Mouse (Mus musculus): ENCODE data around the gene Abca1. TPM values are rescaled to one million over a fixed set of nuclear protein-coding genes. Genes with fewer than 3 reads are reported as not detected.

Gene Abca1
- 7.2 and 8.7 TPM in 2 replicates for polyA plus RNA-seq (2015; fragmentation: Nextera tagmentation; extraction: Ambion mirVana)

GRCm38 (mm10) chr4:53159767-53160166 lies at the start of gene Abca1:
TSS of gene Abca1 (minus strand) at chr4:53159895.
- Histone ChIP-seq H3K36me3 (no peaks in the 10 kb centered on the region), H3K4me2 (peak within 1 kb of the TSS; percentile 78), H3K4me1 (peaks cover 17% of the 10 kb centered on the region), H3K4me3 (peak within 1 kb of the TSS; percentile 69), H3K27ac (peak within 1 kb of the TSS; percentile 78), H3K9me3 (no peaks in the 10 kb centered on the region), H3K9ac (peak within 1 kb of the TSS; percentile 79), H3K27me3 (0 out of 2 replicates have a peak, but pooled peaks cover 3% of the 10 kb centered on the region)
- ATAC-seq (ENCODE audit: insufficient number of reproducible peaks, insufficient read depth, low FRiP score, low TSS enrichment, low read depth) = peak; percentile 94
- under 1% methylated on average over 37 of the region's 37 CpGs for WGBS

GRCm38 (mm10) chr4:53204482-53204881 lies 44.8 kb upstream of the Abca1 start:
- no peak overlapping the region for H3K9ac ChIP-seq
- H3K4me3 ChIP-seq = no peak overlapping the region
- no peak overlapping the region for H3K4me2 ChIP-seq
- no peaks in the 10 kb centered on the region for H3K4me1 ChIP-seq
- no peaks in the 10 kb centered on the region for H3K36me3 ChIP-seq
- no peaks in the 10 kb centered on the region for H3K27me3 ChIP-seq
- no peak overlapping the region for H3K27ac ChIP-seq
- ATAC-seq (ENCODE audit: insufficient number of reproducible peaks, insufficient read depth, low FRiP score, low TSS enrichment, low read depth) = no peak
- WGBS = 63% methylated on average over 7 of the region's 7 CpGs
- H3K9me3 ChIP-seq = no peaks in the 10 kb centered on the region

DNA sequence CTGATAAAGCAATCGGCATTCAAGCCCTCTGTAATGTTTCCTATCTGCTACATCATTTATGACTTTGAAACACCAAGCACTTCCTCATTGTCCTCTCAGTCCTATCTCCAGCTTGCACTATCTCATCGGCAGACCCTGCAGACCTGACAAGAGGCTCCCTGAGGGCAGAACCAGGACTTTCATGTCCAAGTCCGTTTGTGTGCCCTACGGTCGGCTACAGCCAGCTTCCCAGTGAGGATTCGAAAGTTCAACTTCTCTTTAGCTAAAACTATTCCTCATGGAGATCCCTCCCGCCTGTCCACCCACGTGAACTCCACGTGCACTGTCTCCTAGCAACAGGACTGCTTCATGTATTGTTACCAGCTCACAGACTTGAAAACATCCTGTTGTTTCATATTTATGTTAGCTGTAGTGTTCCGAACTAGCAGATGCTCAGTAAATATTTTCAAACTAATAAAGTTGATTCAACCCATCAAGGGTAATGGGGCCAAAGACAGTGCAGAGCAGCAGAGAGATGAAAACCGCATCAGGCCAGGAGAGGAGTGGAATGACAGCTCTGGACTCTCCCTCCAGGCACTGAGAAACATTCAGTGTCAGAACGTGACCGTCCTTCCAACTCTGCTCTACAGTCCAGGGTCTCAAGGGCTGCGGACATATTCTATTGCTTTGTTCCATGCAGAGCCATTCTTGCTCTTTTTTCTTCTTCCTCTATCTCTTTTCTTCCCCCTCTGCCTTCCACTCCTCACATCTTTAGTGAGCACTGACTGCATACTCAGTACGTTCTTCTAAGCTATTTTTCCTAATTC lies 44.1 kb upstream of the Abca1 start:
- H3K4me3 ChIP-seq = no peak overlapping the region
- no peaks in the 10 kb centered on the region for H3K9me3 ChIP-seq
- H3K4me2 ChIP-seq = no peak overlapping the region
- no peaks in the 10 kb centered on the region for H3K27me3 ChIP-seq
- ATAC-seq (ENCODE audit: insufficient number of reproducible peaks, insufficient read depth, low FRiP score, low TSS enrichment, low read depth) = no peak
- no peak overlapping the region for H3K27ac ChIP-seq
- no peaks in the 10 kb centered on the region for H3K4me1 ChIP-seq
- WGBS = 74% methylated on average over 15 of the region's 15 CpGs
- H3K36me3 ChIP-seq = no peaks in the 10 kb centered on the region
- H3K9ac ChIP-seq = no peak overlapping the region

GRCm38 (mm10) chr4:53200276-53200675 lies 40.6 kb upstream of the Abca1 start:
- no peak overlapping the region for H3K9ac ChIP-seq
- no peaks in the 10 kb centered on the region for H3K9me3 ChIP-seq
- H3K4me2 ChIP-seq = no peak overlapping the region
- no peak for ATAC-seq (ENCODE audit: insufficient number of reproducible peaks, insufficient read depth, low FRiP score, low TSS enrichment, low read depth)
- no peak overlapping the region for H3K27ac ChIP-seq
- no peak overlapping the region for H3K4me3 ChIP-seq
- 86% methylated on average over 1 of the region's 1 CpGs for WGBS
- no peaks in the 10 kb centered on the region for H3K27me3 ChIP-seq
- peaks cover 8% of the 10 kb centered on the region for H3K4me1 ChIP-seq
- no peaks in the 10 kb centered on the region for H3K36me3 ChIP-seq

DNA sequence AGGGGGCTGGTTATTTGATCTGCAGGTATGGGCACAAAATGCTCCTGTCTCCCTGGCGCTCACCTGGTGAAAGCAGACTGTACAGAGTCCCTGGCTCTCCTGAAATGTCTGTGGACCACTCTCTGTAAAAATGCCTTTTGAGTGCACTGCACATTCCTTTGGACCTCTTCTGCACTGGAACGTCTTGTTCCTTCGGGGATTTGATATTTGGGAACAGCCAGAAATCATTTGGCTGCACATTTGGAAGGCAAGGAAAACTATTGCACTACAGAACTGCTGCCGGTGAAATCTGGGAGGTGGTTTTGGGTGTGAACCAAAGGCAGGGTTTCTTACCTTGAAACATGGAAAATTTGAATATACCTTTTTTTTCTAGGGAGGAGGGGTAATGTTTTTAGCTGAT lies 38.1 kb upstream of the Abca1 start:
- H3K27ac ChIP-seq = no peak overlapping the region
- no peak overlapping the region for H3K9ac ChIP-seq
- ATAC-seq (ENCODE audit: insufficient number of reproducible peaks, insufficient read depth, low FRiP score, low TSS enrichment, low read depth) = no peak
- H3K4me2 ChIP-seq = no peak overlapping the region
- WGBS = 80% methylated on average over 4 of the region's 4 CpGs
- H3K4me1 ChIP-seq = peaks cover 12% of the 10 kb centered on the region
- H3K4me3 ChIP-seq = no peak overlapping the region
- no peaks in the 10 kb centered on the region for H3K36me3 ChIP-seq
- H3K9me3 ChIP-seq = no peaks in the 10 kb centered on the region
- no peaks in the 10 kb centered on the region for H3K27me3 ChIP-seq

DNA sequence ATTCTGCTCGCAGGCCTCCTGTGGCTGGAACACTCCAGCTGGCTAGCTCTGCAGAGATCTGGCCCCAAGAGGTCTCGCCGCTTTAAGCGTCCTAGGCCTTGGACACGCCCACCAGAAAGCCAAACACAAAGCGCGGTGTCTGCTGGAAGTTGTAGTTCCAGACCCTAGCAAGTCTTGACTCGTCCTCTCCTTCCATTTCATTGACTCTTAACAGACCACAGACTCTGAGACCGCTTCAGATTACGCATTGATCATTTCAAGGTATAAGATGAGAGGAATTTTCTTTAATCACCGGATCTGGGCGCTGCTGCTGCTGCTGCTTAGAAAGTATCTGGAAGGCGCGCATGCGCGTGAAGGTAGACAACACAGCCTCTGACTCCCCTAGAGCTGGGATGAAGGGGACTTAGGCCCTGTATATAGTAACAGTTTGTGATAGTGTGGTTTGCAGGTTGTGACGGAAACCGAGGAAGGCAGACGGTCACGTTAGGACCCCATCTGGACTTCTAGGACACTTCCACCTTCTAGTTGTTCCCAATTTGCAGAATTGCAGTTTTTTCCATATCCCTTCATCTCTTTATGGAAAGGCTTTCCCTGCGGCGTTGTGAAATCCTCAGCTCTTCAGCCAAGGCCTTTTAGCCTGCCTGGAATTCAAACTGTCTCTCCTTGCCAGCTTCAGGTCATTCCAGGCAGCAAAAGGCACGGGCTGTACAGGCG lies 36.5 kb upstream of the Abca1 start:
- WGBS = 15% methylated on average over 24 of the region's 24 CpGs
- H3K4me2 ChIP-seq = peak overlapping the region; percentile 57
- ATAC-seq (ENCODE audit: insufficient number of reproducible peaks, insufficient read depth, low FRiP score, low TSS enrichment, low read depth) = peak; percentile 82; the same call in 1 of the 2 replicates
- H3K9ac ChIP-seq = peak overlapping the region; percentile 59
- no peaks in the 10 kb centered on the region for H3K9me3 ChIP-seq
- peak overlapping the region; percentile 56 for H3K27ac ChIP-seq
- H3K4me1 ChIP-seq = peaks cover 15% of the 10 kb centered on the region
- peak overlapping the region; percentile 45 for H3K4me3 ChIP-seq
- H3K27me3 ChIP-seq = no peaks in the 10 kb centered on the region
- H3K36me3 ChIP-seq = no peaks in the 10 kb centered on the region

- H3K27me3 ChIP-seq = no peaks in the 10 kb centered on the region
- no peak overlapping the region for H3K4me2 ChIP-seq
- no peak overlapping the region for H3K27ac ChIP-seq
- H3K9ac ChIP-seq = no peak overlapping the region
- H3K4me1 ChIP-seq = peaks cover 5% of the 10 kb centered on the region
- 41% methylated on average over 4 of the region's 4 CpGs for WGBS
- H3K4me3 ChIP-seq = no peak overlapping the region
- no peaks in the 10 kb centered on the region for H3K36me3 ChIP-seq
- no peak for ATAC-seq (ENCODE audit: insufficient number of reproducible peaks, insufficient read depth, low FRiP score, low TSS enrichment, low read depth)
- no peaks in the 10 kb centered on the region for H3K9me3 ChIP-seq
Measured at GRCm38 (mm10) chr4:53187071-53187470, 27.4 kb upstream of the Abca1 start.

DNA sequence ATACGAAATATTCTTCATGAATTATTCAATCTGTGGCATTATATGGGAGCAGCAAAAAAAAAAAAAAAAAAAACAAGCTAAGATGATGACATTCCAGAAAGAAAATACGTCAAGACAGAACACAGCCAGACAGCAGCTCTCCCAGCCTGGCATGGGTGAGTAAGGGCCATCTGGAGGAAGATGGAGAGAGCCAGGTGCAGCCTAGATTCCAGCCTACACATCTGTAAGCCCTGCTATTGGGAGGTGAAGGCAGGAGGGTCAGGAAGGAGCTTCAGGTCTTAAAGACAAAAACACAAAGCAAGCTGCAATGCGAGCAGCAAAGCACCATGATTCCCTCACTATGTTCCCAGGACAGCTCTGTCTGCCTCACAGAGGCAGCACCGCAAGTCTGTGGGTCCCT lies 26.9 kb upstream of the Abca1 start:
- Histone ChIP-seq H3K4me1 (peaks cover 5% of the 10 kb centered on the region), H3K4me2 (no peak overlapping the region), H3K36me3 (no peaks in the 10 kb centered on the region), H3K4me3 (no peak overlapping the region), H3K27me3 (no peaks in the 10 kb centered on the region), H3K9me3 (no peaks in the 10 kb centered on the region), H3K9ac (no peak overlapping the region), H3K27ac (peak overlapping the region; percentile 44)
- no peak for ATAC-seq (ENCODE audit: insufficient number of reproducible peaks, insufficient read depth, low FRiP score, low TSS enrichment, low read depth)
- 46% methylated on average over 4 of the region's 4 CpGs for WGBS

- Histone ChIP-seq H3K4me1 (peaks cover 5% of the 10 kb centered on the region), H3K27ac (0 out of 2 replicates have a peak overlapping the region, but pooled peaks have one; percentile 44), H3K27me3 (no peaks in the 10 kb centered on the region), H3K36me3 (no peaks in the 10 kb centered on the region), H3K9me3 (no peaks in the 10 kb centered on the region), H3K4me3 (no peak overlapping the region), H3K4me2 (no peak overlapping the region), H3K9ac (no peak overlapping the region)
- WGBS = 90% methylated on average over 4 of the region's 4 CpGs
- no peak for ATAC-seq (ENCODE audit: insufficient number of reproducible peaks, insufficient read depth, low FRiP score, low TSS enrichment, low read depth)
Measured at GRCm38 (mm10) chr4:53186141-53186540, 26.4 kb upstream of the Abca1 start.

DNA sequence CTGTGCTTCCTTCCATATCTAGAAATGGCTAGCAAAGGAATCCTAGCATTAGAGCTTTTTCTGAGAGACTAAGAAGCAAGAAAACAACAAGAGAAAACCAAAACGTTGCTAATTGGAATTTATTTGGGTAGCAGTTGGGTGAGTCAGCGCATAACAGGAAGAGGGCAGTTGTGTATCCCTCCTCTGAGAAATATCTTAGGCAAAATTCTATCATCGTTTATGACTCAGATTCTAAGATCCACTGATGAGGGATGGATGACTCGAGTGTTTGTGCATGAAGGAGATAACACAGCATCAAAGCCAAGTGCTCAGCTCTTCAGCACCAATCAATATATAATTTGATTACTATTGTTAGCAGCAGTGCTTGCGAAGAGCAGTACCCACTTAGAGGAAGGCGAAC lies 21.8 kb upstream of the Abca1 start:
- no peaks in the 10 kb centered on the region for H3K9me3 ChIP-seq
- H3K27ac ChIP-seq = no peak overlapping the region
- no peak overlapping the region for H3K4me3 ChIP-seq
- no peak for ATAC-seq (ENCODE audit: insufficient number of reproducible peaks, insufficient read depth, low FRiP score, low TSS enrichment, low read depth)
- H3K4me2 ChIP-seq = no peak overlapping the region
- H3K27me3 ChIP-seq = no peaks in the 10 kb centered on the region
- H3K36me3 ChIP-seq = no peaks in the 10 kb centered on the region
- H3K9ac ChIP-seq = no peak overlapping the region
- peaks cover 31% of the 10 kb centered on the region for H3K4me1 ChIP-seq
- WGBS = 81% methylated on average over 6 of the region's 6 CpGs

- WGBS = 40% methylated on average over 10 of the region's 10 CpGs
- H3K27ac ChIP-seq = no peak overlapping the region
- H3K36me3 ChIP-seq = no peaks in the 10 kb centered on the region
- no peak overlapping the region for H3K4me3 ChIP-seq
- H3K9ac ChIP-seq = no peak overlapping the region
- H3K4me2 ChIP-seq = peak overlapping the region; percentile 21; the same call in 1 of the 2 replicates
- no peaks in the 10 kb centered on the region for H3K27me3 ChIP-seq
- ATAC-seq (ENCODE audit: insufficient number of reproducible peaks, insufficient read depth, low FRiP score, low TSS enrichment, low read depth) = no peak
- no peaks in the 10 kb centered on the region for H3K9me3 ChIP-seq
- peaks cover 30% of the 10 kb centered on the region for H3K4me1 ChIP-seq
Measured at GRCm38 (mm10) chr4:53179308-53179820, 19.7 kb upstream of the Abca1 start.
